In the genomic region with DNA sequence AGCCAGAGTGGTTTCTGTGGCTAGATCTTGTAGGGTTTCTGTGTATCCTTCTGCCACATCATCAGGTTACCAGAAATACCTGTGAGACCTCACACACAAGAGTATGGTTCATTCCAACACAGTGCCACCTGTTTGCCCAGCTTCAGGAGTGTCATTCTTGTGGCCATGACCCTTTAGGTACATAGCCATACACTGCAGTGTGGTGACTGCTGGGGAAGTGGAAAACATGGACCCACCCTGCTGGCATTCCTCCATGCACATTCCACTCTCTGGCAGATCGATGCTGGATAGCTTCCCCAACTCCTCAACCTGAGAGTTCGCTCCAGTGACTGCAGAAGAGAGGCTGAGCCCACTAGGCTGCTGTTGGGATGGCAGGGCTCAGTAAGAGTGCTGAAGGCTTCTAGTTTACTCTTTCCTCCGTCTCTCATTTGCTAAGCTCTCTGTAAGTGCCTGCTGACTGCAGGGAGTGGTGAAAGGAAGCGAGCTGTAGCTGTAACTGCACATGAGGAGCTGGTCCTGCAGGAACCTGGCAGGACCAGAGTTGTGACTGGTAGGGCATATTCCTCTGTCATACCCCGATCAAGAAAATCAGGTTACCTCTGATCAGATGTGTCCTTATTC, we compare ENCODE assay signal across 15 mouse cellular contexts.
"Had no signal": no experiment of that assay in that cellular context is flagged by ENCODE, and none has a peak within 500 bp of the region (broad histone marks: within the 10 kb centered on the region; RNA-seq: fewer than 3 reads in every experiment).

No protein-coding gene starts in this region.

- H3K4me1 ChIP-seq: intestine, embryonic 15.5 days; limb, embryonic 10.5 days; midbrain, embryonic 12.5 days; neural tube, embryonic 13.5 days had no signal

- H3K9ac ChIP-seq: intestine, embryonic 15.5 days; liver, embryonic 14.5 days; midbrain, embryonic 12.5 days; neural tube, embryonic 13.5 days had no signal

- H3K4me3 ChIP-seq: intestine, embryonic 15.5 days; layer of hippocampus, adult 2 months; left cerebral cortex, adult 2 months; limb, embryonic 10.5 days; midbrain, embryonic 12.5 days; neural tube, embryonic 13.5 days had no signal

- H3K27ac ChIP-seq: intestine, embryonic 15.5 days; layer of hippocampus, adult 2 months; left cerebral cortex, adult 2 months; limb, embryonic 10.5 days; liver, embryonic 14.5 days; midbrain, embryonic 12.5 days; neural tube, embryonic 13.5 days had no signal

- DNase-seq: kidney, adult 18-20 months; kidney, postnatal 10 days; kidney, postnatal 4 days; retina, postnatal 1 day; right cerebral cortex, postnatal 4 days; spleen, adult 18-20 months; thymus, postnatal 36 days had no signal

- H3K9me3 ChIP-seq: intestine, embryonic 15.5 days; limb, embryonic 10.5 days; midbrain, embryonic 12.5 days; neural tube, embryonic 13.5 days had no signal

- H3K4me2 ChIP-seq: intestine, embryonic 15.5 days; midbrain, embryonic 12.5 days; neural tube, embryonic 13.5 days had no signal

- ATAC-seq: intestine, embryonic 15.5 days; midbrain, embryonic 16.5 days had no signal

- H3K27me3 ChIP-seq: intestine, embryonic 15.5 days; midbrain, embryonic 12.5 days; neural tube, embryonic 13.5 days had no signal
